Mouse (Mus musculus) erythroblast, embryonic 14.5 days (primary cell): ENCODE results near the gene Nelfa.

Experiments used
- GATA1 ChIP-seq: IDR thresholded peaks from 2 replicates; pipeline ENCODE4 v1.6.1; 2012; ENCODE audit warnings: low read length, inconsistent platforms, mixed read lengths
- TAL1 ChIP-seq: IDR thresholded peaks from 3 replicates; pipeline ENCODE4 v1.6.1; 2012; ENCODE audit warnings: low read length, inconsistent platforms, mixed read lengths

GRCm38 (mm10) chr5:33936120-33936707 is at the start of gene Nelfa:
- TF ChIP-seq TAL1 (no peak), GATA1 (no peak)
